Mouse (Mus musculus) bone marrow, adult 2 months (tissue): ENCODE data around the gene Zdhhc3. TPM values are rescaled to one million over a fixed set of nuclear protein-coding genes. Genes with fewer than 3 reads are reported as not detected.

Source experiments
- H3K27ac ChIP-seq: fragments of 200-500 bp; 2 replicates; pipeline ENCODE4 v1.5.1; 2012; ENCODE audit warnings: low read depth, mild to moderate bottlenecking, control low read depth, inconsistent platforms, low read length; ENCODE audit not compliant: control insufficient read depth, poor library complexity, insufficient read depth
- H3K4me1 ChIP-seq: fragments of 200-500 bp; 2 replicates; pipeline ENCODE4 v1.6.1; 2011; ENCODE audit warnings: low read length; ENCODE audit not compliant: control insufficient read depth, insufficient read depth
- H3K4me3 ChIP-seq: fragments of 200-500 bp; replicated peaks from 2 replicates; pipeline ENCODE3; 2011; ENCODE audit warnings: mild to moderate bottlenecking, low read depth, low read length, control low read depth; ENCODE audit not compliant: control insufficient read depth
- CTCF ChIP-seq: fragments of 200-500 bp; IDR thresholded peaks from 2 replicates; pipeline ENCODE4 v1.5.1; 2011; ENCODE audit warnings: low read length, control low read depth; ENCODE audit not compliant: control insufficient read depth, insufficient read depth
- POLR2A ChIP-seq: fragments of 200-500 bp; IDR thresholded peaks from 2 replicates; pipeline ENCODE4 v1.6.1; 2011; ENCODE audit warnings: low read depth, mild to moderate bottlenecking, control low read depth, low read length, borderline replicate concordance; ENCODE audit not compliant: control insufficient read depth
- WGBS: fragments of 180-500 bp; shearing (Covaris S2); methylation state at CpG from one replicate; pipeline ENCODE4 v1.1.7; 2018; 5-methylcytosine and 5-hydroxymethylcytosine counted together
- polyA plus RNA-seq: library from polyadenylated mRNA; stranded (reverse); fragments of >200 nt; gene quantifications from 2 replicates; pipeline ENCODE4 v1.2.4, GENCODE M21; 2011; ENCODE audit warnings: low replicate concordance; ENCODE audit not compliant: missing spikeins, insufficient read depth, insufficient read length

The Zdhhc3 gene
- polyA plus RNA-seq, 1 experiment = 36.1 TPM

DNA sequence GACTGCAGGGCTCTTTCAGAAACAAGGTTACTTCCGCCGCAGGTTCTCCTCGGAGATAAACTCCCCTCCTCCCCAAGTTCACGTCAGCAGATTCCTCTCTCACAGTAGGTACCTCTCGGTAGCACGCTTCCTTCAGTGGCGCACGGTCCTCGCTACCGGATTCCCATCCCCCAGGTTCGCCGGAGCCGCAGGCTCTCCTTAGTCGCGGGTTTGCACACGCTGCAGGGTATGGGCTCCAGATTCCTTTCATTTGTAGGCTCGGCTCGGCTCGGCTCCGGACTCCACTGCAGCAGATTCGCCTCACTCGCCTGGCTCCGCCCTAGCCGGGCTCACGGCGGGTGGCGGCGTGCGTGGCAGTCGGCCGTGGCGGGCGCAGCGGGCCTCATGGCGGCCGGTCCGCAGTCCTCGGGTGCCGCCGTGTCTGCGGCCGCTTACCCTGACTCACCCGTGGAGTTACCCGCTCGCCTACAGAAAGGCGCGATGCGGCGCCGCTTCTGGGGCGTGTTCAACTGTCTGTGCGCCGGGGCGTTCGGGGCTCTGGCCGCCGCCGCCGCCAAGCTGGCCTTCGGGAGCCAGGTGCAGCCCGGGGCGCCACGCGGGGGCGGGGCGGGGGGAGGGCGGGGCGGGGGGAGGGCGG is 91.9 kb downstream of the Zdhhc3 start, which contains the start of gene Tmem42:
Gene Tmem42, plus strand, starts transcription at position 332 of the 637 bp plus-strand sequence.
- H3K4me1 ChIP-seq = peaks cover 1% of the 10 kb centered on the region; the same call in 1 of the 2 replicates
- whole genome bisulfite sequencing = under 1% methylated on average over 53 of the region's 69 CpGs

More for the DNA sequence above, 91.9 kb downstream of the Zdhhc3 start, which contains the start of gene Tmem42:
- no peak for TF ChIP-seq CTCF
- TF ChIP-seq POLR2A = peak; percentile 39; the same call in 1 of the 2 replicates
- peak within 1 kb of the TSS; percentile 86 for H3K27ac ChIP-seq
- H3K4me3 ChIP-seq = peak within 1 kb of the TSS; percentile 84

Other genes with a start within 250 kb of the Zdhhc3 start
- gene Zfp445, start 247.2 kb downstream of the Zdhhc3 start, polyA plus RNA-seq = 11.4 and 26.8 TPM in 2 replicates
- 0.40 and 1.5 TPM in 2 replicates for gene Zkscan7, start 227.5 kb downstream of the Zdhhc3 start, polyA plus RNA-seq
- gene Zfp105, start 190.1 kb downstream of the Zdhhc3 start, polyA plus RNA-seq = 1.8 TPM in 1 of 2 replicates, not detected in the other
- gene 1110059G10Rik, start 162.2 kb downstream of the Zdhhc3 start, polyA plus RNA-seq = 10.9 and 20.8 TPM in 2 replicates
- 104 and 108 TPM in 2 replicates for gene Kif15, start 162.2 kb downstream of the Zdhhc3 start, polyA plus RNA-seq
- 2.2 and 13.3 TPM in 2 replicates for gene Tmem42, start 91.9 kb downstream of the Zdhhc3 start, polyA plus RNA-seq
- 0.47 TPM in 1 of 2 replicates, not detected in the other for gene Tgm4, start 78.5 kb downstream of the Zdhhc3 start, polyA plus RNA-seq
- 29.5 and 44.4 TPM in 2 replicates for gene Exosc7, start within 50 bp of the Zdhhc3 start, polyA plus RNA-seq
- 2.0 and 3.1 TPM in 2 replicates for gene Clec3b, start 37.7 kb upstream of the Zdhhc3 start, polyA plus RNA-seq
- not detected in 2 replicates for gene Cdcp1, start 102.8 kb upstream of the Zdhhc3 start, polyA plus RNA-seq
- 3.2 and 6.2 TPM in 2 replicates for gene Tmem158, start 147.6 kb upstream of the Zdhhc3 start, polyA plus RNA-seq